Mouse (Mus musculus) testis, adult 2 months (tissue): ENCODE measurements around the gene Lrrc20.

Experiments used
- CTCF ChIP-seq: fragments of 200-500 bp; IDR thresholded peaks from 2 replicates; pipeline ENCODE4 v1.5.1; 2012; ENCODE audit warnings: low read depth, mild to moderate bottlenecking, inconsistent platforms, low read length, moderate library complexity; ENCODE audit not compliant: control insufficient read depth, insufficient read depth, insufficient replicate concordance
- POLR2A ChIP-seq: fragments of 200-500 bp; IDR thresholded peaks from 2 replicates; pipeline ENCODE4 v1.6.1; 2012; ENCODE audit warnings: low read depth, mild to moderate bottlenecking, inconsistent platforms, low read length, moderate library complexity; ENCODE audit not compliant: control insufficient read depth

GRCm38 (mm10) chr10:61625381-61626257 is 150.0 kb downstream of the Lrrc20 start:
- TF ChIP-seq POLR2A (no peak), CTCF (no peak)
